Mouse (Mus musculus): ENCODE measurements at regions not wholly inside any gene's neighbourhood (a gene's known extent, or its start where the extent isn't known, plus 50 kb on each side); places are given as distances from the start of the nearest gene placed in this dataset.

GRCm38 (mm10) chr10:61034056-61034455 is 55.1 kb upstream of the Pcbd1 start:
- DNase-seq = no peak

DNA sequence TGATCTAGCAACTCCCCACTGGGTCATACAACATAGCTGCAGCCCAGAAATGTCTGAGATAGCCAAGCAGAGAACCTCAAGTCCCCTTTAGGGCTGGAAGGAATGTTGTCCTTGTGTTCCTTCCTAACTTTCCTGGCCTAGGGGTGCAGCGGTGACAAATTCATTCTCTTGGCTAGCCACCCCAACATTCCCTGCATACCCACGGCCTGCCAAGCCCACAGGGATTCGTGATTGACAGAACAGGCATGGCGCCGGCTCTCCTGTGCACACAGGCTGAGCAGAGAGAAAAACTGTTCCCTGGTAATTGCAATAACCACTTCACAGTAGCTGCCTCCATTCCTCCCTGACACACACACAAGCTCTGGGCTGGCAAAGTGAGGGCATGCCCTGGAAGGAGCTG is 60.5 kb upstream of the Pcbd1 start:
- peak in 1 of 2 experiments; percentile 19 for DNase-seq

DNA sequence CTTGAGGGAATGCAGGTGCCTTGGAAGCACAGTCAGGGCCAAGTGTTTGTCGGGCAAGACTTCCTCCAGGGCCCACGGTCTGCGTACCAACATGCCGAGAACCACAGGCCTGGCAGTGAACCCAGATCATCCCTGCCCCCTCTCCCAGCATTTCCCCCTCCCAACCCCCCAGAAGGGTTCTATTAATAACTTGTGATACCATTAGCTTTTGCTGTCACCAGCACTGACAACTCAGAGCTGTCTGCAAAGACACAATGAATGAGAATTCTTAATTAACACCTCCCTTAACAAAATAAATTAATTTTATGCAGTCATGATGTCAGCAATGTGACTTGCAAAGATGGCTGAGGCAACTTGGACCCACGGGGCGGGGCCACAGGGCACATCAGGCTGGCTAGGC is 61.9 kb upstream of the Pcbd1 start:
- no peak for DNase-seq

- no peak for DNase-seq
These were observed 64.1 kb upstream of the Pcbd1 start for GRCm38 (mm10) chr10:61025061-61025460.

- DNase-seq = peak; percentile 27 to 30
These were observed 65.0 kb upstream of the Pcbd1 start for GRCm38 (mm10) chr10:61024166-61024565.

DNA sequence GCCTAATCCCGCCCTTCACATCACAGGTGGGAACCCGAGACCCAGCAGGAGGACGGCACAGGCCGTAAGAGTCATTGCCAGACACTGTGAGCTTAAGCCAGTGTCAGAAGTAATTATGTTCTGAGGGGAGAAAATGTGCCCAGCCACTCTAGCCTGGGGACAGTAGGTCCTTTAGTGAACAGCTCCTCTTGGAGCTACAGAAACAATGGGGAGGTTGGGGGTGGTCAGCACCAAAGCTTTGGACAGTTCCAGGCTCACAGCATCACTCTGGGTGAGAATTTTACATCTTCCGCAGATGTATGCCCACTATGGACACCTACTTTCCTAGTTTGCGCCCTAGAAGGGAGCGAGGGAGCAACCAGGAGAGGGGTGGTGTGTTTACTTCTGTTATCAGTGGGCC is 65.7 kb upstream of the Pcbd1 start:
- peak in 1 of 2 experiments; percentile 16 for DNase-seq

- peak in 1 of 2 experiments; percentile 32 for DNase-seq
These were observed 69.6 kb upstream of the Pcbd1 start for GRCm38 (mm10) chr10:61019566-61019965.

GRCm38 (mm10) chr10:61012199-61012695 is 76.9 kb upstream of the Pcbd1 start:
- no peak for DNase-seq

DNA sequence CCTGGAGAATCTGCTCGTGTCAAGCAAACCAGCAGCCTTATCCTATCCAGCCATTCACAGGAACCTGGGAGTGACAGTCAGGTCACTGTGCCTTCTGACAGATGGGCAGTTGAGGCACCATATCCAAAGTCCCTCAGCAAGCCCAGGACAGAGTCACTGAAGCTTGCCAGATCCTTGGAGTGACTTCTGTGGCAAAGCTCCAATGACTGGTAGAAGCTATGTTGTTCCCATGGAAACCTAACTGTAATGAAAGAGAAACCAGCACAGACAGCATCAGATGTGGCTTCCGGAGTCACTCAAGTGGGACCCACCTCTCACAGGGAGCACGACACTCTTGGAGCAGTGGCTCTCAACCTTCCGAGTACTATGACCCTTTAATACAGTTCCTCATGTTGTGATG is 78.4 kb upstream of the Pcbd1 start:
- no peak for DNase-seq

DNA sequence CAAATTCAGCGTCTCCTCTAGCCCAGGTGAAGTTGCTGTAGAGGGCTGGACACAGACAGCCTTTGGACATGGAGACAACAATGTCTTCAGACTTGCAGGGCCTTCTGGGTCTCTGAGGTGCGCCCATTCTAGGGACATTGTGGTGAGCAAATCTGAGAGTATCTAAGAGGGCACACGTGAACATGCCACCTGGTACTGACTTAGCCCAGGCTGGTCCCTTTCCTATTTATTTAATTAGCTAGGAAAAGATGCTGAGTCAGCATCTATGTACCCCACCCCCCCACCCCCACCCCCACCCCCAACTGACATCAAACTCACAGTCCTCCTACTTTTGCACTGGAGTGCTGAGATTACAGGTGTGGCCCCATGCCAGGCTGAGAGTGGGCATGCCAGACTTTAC is 81.7 kb upstream of the Pcbd1 start:
- no peak for DNase-seq

GRCm38 (mm10) chr10:61001745-61002160 is 87.4 kb upstream of the Pcbd1 start:
- no peak for DNase-seq

DNA sequence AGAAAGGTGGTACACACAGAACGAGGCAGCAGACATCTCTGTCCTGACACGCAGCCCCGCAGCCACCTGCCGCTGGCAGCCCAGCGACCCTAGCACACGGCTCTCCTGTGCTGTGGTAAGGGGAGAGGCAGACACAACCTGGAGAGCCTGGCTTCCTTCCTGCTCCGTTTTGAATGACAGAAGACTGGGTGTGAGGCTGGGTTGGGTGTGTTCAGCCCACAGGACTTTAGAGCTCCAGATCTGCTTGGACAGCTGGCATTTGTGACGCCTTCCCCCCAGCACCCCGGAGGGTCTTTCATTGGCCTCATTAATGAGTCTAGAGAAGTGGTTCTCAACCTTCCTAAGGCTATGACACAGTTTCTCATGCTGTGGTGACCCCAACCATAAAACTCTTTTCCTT is 91.7 kb upstream of the Pcbd1 start:
- no peak for DNase-seq

- DNase-seq = no peak
These were observed 93.1 kb upstream of the Pcbd1 start for GRCm38 (mm10) chr10:60995908-60996640.

DNA sequence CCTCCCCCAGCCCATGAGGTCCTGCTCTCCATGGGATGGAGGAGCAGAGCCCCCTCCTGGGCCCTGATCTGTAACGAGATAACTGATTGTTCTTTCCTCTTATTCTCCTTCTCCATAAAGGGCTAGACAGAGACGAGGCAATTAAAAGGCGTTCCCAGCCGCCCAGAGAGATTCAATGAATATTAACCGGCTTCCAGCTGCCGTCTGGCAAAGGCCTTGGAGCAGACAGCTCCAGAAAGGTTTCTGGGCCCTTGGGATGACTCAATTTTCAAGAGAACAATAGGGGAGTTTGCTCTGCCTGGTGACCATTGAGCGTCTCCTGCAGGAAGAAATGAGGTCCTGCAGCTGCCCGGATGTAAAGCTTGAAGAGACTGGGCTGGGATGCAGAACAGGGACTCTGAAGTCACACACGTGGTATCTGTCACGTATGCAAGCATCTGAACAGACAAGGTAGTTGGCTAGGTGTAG is 104.0 kb upstream of the Pcbd1 start:
- peak; percentile 7 to 27 for DNase-seq

DNA sequence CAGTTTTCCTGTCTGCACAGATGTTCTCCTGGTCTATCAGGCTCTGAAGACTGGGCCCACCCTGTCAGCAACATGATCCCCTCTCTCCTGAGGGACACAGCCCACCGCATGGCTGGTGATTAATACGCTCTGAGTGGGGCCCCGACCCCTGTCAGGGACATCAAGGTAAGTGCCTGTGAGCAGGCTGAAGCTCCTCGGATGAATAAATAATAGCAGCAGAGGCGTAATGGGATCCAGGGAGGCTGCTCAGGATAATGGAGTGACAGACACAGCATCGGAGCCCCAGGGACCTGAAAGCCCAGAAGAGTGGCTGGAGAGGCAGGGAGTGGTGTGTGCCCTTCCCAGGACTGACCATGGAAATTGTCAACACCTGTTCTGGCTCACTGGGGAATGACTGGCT is 107.4 kb upstream of the Pcbd1 start:
- no peak for DNase-seq

DNA sequence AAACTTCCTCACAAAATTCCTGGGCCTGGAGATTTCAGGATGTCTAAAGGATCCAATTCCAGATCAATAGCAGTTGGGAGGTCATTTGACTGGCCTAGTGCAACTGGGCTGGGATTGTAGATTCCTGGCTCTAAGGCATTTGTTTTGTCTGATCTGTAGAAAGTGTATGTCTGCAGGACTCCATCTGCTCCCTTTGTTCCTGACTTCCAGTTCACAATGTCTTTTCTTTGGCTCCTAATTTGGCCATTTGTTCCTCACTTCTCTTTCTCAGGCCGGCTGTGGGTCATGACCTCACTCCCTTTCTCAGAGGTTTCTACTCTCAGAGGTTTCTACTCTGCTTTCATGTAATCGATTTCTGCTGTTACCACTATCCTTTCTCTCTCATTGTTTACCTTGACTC is 115.5 kb upstream of the Pcbd1 start:
- DNase-seq = no peak

DNA sequence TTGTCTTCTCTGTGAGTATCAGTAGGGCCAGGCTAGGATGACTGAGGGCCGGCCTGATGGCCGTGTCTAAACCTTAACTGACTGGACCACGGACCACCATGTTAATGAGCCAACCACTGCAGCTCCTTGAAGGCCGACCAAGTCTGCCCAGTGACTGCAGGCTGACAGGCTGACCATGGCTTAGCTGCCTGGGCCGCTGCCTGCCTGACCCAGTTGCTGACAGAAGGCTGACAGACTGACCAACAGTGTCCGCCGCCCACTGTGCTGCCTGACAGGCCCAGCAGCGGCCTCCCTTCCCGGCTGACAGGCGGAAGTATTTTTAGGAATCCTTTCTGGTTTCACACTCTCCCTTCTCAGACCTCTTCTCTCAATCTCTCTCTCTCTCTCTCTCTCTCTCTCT is 124.3 kb upstream of the Pcbd1 start:
- no peak for DNase-seq

GRCm38 (mm10) chr10:60957820-60958233 is 126.4 kb upstream of the Unc5b start:
- no peak for DNase-seq

GRCm38 (mm10) chr10:60955467-60955866 is 124.1 kb upstream of the Unc5b start:
- DNase-seq = no peak

DNA sequence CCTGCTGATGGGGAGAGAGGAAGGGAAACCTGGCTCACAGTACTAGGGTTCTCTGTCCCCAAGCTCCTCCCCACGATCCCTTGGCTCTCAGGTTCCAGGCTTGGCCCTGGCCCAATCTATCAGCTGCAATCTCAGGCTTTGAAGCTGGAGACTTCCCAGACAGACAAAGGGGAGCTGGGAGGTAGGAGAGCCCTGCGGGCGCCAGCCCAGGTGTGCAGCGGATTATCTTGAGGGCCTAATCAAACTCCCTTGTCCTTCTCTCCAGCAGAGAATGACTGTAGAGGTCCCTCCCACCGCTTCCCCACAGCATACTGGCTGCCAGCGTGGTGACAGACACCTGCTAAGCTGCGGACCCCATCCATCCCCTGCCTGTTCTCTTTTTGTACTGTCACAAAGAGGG is 121.1 kb upstream of the Unc5b start:
- no peak for DNase-seq

DNA sequence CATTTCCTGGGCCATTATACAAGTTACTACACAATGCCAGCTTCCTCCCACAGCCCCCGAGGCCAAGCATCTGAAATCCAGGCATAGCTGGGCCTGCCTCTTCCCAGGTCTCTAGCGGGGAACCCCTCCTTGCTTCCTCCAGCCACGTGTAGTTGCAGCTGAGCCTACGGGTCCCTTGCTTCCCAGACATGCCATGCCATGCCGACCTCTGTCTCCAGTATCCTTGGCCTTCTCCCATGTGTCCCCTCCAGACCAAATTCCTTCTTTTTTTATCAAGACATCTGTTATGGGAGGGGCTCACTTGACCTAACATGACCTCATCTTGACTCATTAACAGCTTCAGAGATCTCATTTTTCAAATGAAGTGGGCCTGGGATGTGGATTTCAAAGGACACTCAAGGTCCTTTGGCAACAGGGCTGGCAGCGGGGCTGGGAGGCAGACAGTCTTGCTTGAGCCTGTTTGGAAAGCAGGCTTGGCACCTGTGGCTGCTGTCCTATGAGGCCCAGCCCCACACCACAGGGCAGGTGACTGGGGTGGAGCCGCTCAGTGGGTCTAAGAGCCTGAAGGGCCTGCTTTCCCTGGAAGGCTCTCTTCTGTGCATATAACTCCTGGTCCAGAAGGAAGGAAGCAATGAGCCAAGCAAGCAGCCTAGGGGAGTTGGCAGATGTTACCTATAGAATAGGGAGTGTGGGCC is 117.7 kb upstream of the Unc5b start:
- no peak for DNase-seq

DNA sequence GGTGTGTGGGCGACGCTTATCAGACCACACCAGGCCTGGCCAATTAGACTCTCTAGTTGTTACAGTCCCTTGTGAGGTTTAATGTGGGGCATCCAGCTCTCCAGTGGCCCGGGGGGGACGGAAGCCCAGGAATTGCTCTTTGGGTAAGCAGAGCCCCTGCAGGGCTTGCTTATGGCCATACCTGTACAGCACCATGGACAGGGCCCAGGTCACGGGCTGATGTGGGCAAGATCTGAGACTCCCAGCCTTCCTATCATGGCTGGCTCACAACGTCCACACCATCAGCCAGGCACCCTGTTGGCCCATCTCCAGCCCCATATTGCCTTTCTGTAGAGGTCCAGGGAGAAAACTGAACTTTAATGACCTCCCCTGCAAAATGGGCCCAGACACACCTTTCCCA is 111.7 kb upstream of the Unc5b start:
- DNase-seq = no peak

GRCm38 (mm10) chr10:60938749-60939148 is 107.4 kb upstream of the Unc5b start:
- DNase-seq = no peak

DNA sequence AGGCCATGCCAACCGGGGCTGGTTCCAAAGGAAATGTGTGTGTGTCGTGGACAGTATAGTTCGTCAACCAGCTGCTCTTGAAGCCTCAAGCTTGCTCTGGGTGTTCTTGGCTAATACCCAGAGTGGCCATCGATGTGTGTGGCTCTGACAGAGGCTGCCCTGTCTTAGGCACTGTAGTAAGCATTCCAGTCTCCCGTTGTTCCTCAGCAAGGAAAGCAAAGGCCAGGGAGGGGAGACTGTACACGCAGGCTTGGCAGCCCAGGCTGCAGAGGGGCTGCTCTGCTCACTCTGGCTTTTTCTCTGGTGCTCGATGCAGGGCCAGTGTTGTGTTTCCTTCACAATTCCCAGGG is 106.1 kb upstream of the Unc5b start:
- DNase-seq = no peak

All from kidney, postnatal 36 days (tissue).